Mouse (Mus musculus): Measurements from ENCODE around the gene Rab37.

- TF ChIP-seq CTCF (IDR thresholded peaks at IDR 0.05) (no peak), EP300 (IDR thresholded peaks at IDR 0.05; ENCODE audit: insufficient read depth, low read depth, low read length) (no peak), POLR2A (IDR thresholded peaks at IDR 0.05; ENCODE audit: insufficient read depth, low read depth, low read length) (no peak)
Measured at GRCm38 (mm10) chr11:115194693-115195092, 103.5 kb downstream of the Rab37 start.

Data from heart, adult 2 months (tissue).